Mouse (Mus musculus) megakaryocyte, adult 5-6 weeks (primary cell): ENCODE data around the gene Myo1e. TPM values are rescaled to one million over a fixed set of nuclear protein-coding genes. Genes with fewer than 3 reads are reported as not detected.

Experiments
- ATAC-seq: 2 replicates; pipeline ENCODE4 v1.8.0; 2016; ENCODE audit warnings: mild to moderate bottlenecking, inconsistent platforms; ENCODE audit not compliant: poor library complexity, severe bottlenecking
- total RNA-seq, 2 experiments: library from RNA; stranded (forward) in 1 of 2; stranded (reverse) in 1 of 2; fragments of 153-499, 151-499 nt in 1 of 2; fragments of 221-1000, 200-1000 nt in 1 of 2; gene quantifications; 2 replicates each; pipeline versions ENCODE4 v1.2.3 to v1.2.4; 2015 to 2017

Myo1e gene
- total RNA-seq (2015) (0.59 TPM in 1 of 2 replicates, not detected in the other), total RNA-seq (2017) (0.51 and 1.1 TPM in 2 replicates)

DNA sequence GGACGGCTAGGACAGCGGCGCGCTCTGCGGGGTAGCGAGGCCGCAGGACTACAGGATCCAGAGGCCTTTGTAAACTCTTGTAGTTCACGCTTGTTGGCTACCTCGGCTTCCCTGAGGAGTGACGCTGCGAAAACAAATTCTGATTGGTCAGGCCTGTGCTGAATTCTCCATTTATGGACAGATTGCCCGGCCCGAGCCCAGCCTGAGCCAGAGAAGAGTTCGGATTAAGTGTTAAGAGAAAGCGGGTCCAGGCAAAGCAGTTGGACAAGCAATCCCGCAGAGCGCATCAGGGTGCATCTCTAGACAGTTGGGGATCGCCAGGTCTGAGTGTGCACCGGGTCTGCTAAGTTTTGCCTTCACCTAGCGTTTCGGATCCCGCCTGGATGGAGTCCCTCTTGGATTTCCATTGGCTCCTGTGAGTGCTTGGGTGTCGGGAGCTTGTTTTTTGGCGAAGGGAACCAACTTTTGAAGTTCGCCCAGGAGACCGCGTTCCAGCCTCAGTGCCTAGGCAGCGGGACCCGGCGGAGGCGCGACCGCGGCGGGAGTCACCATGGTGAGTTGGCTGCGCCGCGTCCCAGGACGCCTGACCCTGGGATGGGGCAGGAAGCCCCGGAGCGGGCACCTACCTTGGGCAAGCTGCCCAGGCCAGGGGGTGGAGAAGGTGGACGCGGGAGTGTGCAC, at the start of gene Myo1e:
Gene Myo1e, plus strand, starts transcription at position 200 of the 681 bp plus-strand sequence.
- ATAC-seq, result peak; percentile 88

GRCm38 (mm10) chr9:70160071-70160470, 47.1 kb upstream of the Myo1e start:
- no peak for ATAC-seq

- ATAC-seq, result no peak
Measured at GRCm38 (mm10) chr9:70168973-70169372, 38.2 kb upstream of the Myo1e start.

DNA sequence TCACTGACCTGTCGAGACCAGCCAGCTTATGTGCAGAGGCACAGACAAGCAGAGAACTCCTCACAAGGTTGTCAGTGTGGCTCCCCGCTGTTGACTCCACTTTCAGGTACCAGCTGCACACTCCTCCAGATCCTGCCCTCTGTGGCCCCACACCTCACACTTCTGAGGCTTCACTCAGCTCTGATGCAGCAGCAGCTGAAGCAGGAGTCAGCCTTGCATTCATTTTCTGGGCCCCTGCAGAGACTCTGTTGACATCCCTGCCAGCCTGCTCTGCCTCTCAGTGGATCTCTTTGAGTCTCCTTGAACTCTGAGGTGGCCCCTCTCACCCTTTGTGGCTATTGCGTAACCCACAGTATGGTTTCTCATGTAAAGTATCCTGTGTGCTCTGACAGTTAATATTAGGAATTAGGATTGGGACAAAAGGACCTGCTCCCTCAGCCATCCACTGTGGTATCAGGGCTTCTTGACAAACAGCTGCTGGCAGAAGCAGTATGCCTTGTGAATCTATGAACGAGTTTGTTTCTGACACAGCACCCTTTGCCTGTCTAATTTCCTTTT, 32.8 kb upstream of the Myo1e start:
- ATAC-seq, result no peak

- no peak for ATAC-seq
Measured at GRCm38 (mm10) chr9:70174896-70175295, 32.3 kb upstream of the Myo1e start.

DNA sequence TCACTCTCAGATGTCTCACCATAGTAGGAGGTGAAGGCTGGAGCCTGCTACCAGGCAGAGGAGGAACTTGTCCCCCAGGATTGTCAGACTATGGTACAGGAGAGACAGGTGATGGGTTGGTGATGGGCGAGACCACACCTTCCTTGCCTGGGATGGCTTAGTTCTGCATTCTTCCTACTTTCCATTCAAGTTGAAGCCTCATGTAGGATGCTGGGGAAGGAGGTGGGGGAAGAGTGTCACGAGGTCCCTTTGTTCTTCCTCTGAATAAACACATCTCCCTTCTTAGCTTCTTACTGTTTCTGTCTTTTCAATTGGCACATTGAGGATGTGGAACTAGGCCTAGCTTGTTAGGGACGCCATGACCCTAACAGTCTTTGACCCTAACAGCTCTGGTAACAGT, 30.9 kb upstream of the Myo1e start:
- no peak for ATAC-seq

DNA sequence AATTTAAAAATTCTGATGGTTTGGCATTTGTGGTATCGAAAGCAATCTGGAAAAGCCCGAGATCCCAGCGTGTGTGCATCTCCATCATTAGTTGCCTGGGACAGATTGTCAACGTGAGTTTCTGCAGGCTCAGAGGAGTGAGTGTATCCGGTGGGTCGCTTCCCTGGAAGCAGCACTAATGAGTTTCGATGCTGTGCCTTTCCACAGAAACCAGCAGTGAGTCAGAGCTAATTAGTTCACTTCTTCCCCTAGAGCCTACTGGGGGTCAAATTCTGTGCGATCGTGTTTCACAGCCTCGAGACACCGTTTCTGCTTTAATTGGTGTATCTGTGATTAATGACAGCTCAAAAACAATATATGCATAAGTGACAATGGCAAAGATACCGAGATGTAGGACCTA, 25.4 kb upstream of the Myo1e start:
- no peak for ATAC-seq

DNA sequence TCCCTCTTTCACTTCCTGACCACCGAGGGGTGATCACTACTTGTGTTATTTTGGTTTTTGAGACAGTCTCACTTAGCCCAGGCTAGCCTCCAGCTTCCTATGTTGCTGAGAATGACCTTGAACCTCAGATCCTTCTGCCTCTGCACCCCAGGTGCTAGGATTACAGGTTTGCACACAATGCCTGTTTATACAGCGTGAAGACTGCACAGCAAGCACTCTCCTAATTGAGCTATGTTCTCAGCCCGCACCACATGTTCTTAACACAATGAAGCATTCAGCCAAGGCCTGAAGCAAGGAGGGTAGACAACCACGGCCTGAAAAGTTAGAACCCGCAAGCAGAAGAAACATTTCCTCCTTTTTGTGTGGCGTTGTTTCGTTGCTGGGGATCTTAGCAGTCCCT, 24.5 kb upstream of the Myo1e start:
- ATAC-seq, result no peak

DNA sequence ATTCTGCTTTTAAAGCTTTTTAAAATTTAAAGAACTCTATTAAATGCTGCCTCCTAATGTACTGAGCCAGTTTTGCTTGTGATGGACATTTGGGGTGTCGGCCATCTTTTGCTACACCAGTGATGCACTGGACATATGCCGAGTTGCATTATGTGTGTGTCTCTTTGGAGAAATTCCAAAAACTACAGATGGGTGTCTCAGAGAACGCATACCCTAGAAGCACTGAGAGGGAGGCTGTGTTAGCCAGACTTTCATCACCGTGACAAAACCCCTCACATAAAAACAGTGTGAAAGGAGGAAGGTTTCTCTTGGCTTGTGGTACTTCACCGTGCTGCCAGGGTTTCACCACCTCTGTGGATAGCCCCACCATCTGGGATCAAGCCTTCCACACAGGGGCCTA, 14.8 kb upstream of the Myo1e start:
- ATAC-seq, result no peak

DNA sequence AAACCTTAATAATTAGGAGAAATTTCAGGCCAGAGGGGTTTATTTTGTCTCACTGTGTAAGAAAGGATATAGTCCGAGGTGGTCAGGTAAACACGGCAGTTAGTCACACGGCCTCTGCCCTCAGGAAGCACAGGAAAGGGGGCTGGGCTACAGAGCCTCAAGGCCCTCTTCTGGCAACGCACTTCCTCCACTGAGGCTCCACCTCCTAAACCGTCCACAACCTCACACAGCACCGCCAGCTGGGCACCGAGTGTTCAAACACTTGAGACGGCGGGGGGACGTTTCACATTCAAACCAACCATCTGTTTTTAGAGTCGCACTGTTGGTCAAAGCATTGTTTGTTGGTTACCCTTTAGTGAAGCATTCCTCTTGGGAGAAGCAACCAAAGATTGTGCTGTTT, 12.5 kb upstream of the Myo1e start:
- ATAC-seq, result no peak

DNA sequence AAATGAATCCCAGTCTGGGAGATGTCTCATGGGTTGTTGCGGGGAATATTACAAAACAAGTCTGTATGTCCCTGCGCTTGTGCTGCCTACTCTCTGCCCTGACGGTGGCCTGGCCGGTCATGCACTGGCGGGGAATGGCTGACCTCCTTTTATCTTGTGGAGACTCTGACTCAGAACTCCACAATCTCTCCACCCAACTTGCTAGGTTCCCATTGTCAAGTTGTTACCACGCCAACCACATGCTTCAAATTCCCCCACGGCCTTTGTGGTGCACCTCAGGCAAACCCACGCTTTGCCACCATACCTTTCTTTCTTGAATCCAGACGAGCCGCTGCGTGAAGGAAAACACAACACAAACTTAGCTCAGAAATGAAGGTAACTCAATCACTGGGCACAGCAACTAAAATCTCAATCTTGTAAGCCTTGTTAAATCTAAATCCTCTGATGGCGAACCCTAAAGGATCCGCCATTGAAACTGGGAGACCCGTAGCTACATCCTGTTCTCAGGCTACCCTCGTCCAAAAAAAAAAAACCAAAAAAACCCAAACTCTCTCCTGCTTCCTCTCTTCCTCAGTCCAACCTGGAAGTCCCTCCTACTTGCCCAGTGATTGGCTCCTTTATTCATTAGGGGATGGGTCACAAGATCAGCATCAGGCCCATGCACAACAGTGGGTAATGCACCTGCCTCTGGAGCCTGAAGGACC, 10.0 kb upstream of the Myo1e start:
- no peak for ATAC-seq

GRCm38 (mm10) chr9:70197992-70198391, 9.2 kb upstream of the Myo1e start:
- no peak for ATAC-seq

GRCm38 (mm10) chr9:70202753-70203152, 4.4 kb upstream of the Myo1e start:
- ATAC-seq, result peak; percentile 52

DNA sequence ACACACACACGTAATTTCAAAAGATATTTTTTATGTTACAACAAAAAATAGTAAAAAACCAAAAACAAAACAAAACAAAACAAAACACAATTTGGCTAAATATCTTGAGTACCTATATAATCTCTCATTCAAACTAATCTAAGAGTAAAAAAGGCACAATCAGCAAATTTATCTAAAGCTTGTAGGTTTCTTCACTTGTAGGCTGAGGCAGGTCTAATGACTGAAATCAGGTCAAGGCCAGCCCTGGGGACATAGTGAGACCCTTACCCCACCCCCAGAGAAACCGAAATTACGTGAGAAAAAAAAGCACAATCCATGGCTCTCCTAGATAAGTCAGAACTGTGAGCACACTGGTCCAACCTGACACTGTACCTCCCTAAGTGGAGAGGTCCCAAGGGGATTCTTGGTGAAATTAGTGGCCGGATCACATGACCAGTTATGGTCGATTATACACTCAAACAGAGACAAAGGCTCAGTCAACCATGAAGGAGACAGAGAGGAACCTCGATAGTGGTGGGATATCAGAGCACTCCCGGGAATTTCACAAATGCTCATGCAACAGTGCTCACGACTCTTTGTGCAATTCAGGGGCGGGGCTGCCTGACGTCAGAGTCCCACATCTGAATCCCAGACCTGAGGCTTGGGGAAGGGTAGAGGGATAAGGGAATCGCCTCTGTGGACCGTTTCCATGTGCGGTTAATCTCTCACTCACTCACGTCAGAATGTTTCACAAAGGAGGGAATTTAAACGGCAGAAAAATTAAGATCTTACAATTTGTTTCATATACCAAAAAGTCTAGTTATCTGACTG, 3.7 kb upstream of the Myo1e start:
- no peak for ATAC-seq

DNA sequence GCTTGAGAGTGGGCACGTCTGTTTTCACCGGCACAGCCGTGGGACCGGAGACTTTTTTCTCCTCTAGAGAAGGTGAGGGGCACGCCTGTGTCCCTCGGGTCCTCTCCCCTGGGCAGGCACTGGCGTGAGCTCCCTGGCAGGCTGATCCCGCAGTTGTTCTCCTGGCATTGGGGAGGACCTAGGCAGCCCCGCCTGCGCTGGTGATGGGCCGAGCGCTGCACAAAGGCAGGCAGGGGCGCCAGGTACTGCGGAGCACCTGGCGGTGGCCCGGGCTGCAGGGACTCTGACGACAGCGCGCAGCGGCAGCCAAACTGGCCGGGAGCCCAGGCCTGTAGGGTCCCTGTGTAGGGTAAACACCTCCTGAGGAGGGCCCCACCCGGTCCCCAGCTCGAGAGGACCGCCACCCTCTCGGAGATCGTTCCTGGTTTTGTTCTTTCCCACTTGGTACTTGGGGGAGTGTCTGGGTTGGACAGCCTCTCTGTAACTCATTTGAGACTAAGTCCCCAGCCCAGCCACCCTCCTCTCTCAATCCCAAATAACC, 901 bp downstream of the Myo1e start:
- no peak for ATAC-seq

DNA sequence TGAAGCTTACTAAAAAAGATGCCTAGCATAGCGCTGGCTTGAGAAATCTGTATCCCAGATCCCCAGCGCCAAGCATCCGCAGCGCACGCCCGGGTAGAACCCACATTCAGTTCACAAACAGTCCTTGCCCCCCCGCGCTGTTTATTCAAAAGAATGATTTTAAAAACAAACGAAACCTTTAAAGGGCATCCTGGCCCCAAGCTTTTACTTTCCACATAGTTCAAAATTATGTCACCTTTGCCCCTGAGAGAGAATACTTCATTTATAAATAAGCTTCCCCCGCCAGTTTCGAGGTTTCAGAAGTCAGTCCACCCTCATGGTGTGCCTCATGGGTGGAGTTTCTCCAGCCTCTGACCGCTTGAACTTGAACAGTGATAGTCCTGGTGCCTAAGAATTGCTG, 1.6 kb downstream of the Myo1e start:
- no peak for ATAC-seq

- ATAC-seq, result no peak
Measured at GRCm38 (mm10) chr9:70209296-70210049, 2.3 kb downstream of the Myo1e start.

DNA sequence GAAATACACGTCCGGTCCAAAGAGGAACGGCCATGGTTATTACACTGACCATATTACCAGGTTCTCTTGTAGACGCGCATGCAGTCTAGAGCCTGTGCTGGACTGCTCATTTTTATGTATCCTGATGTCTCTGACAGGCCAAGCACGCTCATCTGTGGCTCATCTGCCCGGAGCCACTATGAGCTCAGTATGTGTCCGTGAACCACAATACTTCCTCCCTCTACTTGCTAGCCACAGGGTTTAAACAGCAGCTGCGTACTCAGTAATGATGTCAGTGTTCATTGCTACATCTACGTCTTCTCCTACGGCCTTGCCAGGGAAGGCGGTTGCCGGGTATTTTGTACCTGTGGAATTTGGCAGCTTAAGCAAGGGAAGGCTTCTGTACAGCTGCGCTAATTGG, 4.5 kb downstream of the Myo1e start:
- no peak; the same call in 1 of the 2 replicates for ATAC-seq

- no peak for ATAC-seq
Measured at GRCm38 (mm10) chr9:70216517-70216916, 9.4 kb downstream of the Myo1e start.

- no peak for ATAC-seq
Measured at GRCm38 (mm10) chr9:70219295-70219931, 12.3 kb downstream of the Myo1e start.
